Mouse (Mus musculus) kidney, postnatal 36 days (tissue): ENCODE measurements around the gene Cyp4b1.
A peak's percentile ranks its signal among the peaks of the same experiment; 100 is the strongest.
"Not testable (repeated sequence)": the region's sequence is repeated elsewhere in the genome, so short reads cannot be mapped to it uniquely, and the experiment has no call there.

Source experiments
- DNase-seq, 2 experiments: peaks; one replicate each; pipeline ENCODE4 v3.0.0; 2021 to 2022; ENCODE audit warnings: mixed read lengths in 2 of 2

Gene Cyp4b1

GRCm38 (mm10) chr4:115647580-115647979 is at the start of gene Cyp4b1:
Gene Cyp4b1, minus strand, starts transcription at chr4:115647723.
- DNase-seq = peak; percentile 92 to 93

- DNase-seq = peak; percentile 22 to 56
Observed at GRCm38 (mm10) chr4:115686299-115686698, 38.8 kb upstream of the Cyp4b1 start.

- DNase-seq = peak; percentile 30 to 83
Observed at GRCm38 (mm10) chr4:115659190-115659589, 11.7 kb upstream of the Cyp4b1 start.

- no peak for DNase-seq
Observed at GRCm38 (mm10) chr4:115657867-115658249, 10.3 kb upstream of the Cyp4b1 start.

- DNase-seq = peak; percentile 67 to 83
Observed at GRCm38 (mm10) chr4:115657104-115657866, 9.8 kb upstream of the Cyp4b1 start.

GRCm38 (mm10) chr4:115656535-115656922 is 9.0 kb upstream of the Cyp4b1 start:
- DNase-seq = not testable (repeated sequence)

- not testable (repeated sequence) for DNase-seq
Observed at GRCm38 (mm10) chr4:115655841-115656534, 8.5 kb upstream of the Cyp4b1 start.

- DNase-seq = no peak
Observed at GRCm38 (mm10) chr4:115650866-115651265, 3.3 kb upstream of the Cyp4b1 start.

GRCm38 (mm10) chr4:115649344-115649743 is 1.8 kb upstream of the Cyp4b1 start:
- DNase-seq = no peak

GRCm38 (mm10) chr4:115648752-115649151 is 1.2 kb upstream of the Cyp4b1 start:
- DNase-seq = no peak

- DNase-seq = peak; percentile 87 to 95
Observed at GRCm38 (mm10) chr4:115645371-115645770, 2.2 kb downstream of the Cyp4b1 start.

- peak; percentile 72 to 92 for DNase-seq
Observed at GRCm38 (mm10) chr4:115642967-115643754, 4.4 kb downstream of the Cyp4b1 start.

GRCm38 (mm10) chr4:115625560-115625959 is 22.0 kb downstream of the Cyp4b1 start:
- DNase-seq = not testable (repeated sequence)

- DNase-seq = no peak
Observed at GRCm38 (mm10) chr4:115614005-115614404, 33.5 kb downstream of the Cyp4b1 start.

- peak in 1 of 2 experiments; percentile 44 for DNase-seq
Observed at GRCm38 (mm10) chr4:115600611-115601010, 46.9 kb downstream of the Cyp4b1 start, which contains the start of gene Cyp4a32. Gene Cyp4a32, plus strand, starts transcription at chr4:115600969.

- DNase-seq = no peak
Observed at GRCm38 (mm10) chr4:115596824-115597336, 50.6 kb downstream of the Cyp4b1 start.

- no peak for DNase-seq
Observed at GRCm38 (mm10) chr4:115596357-115596756, 51.2 kb downstream of the Cyp4b1 start.

- DNase-seq = no peak
Observed at GRCm38 (mm10) chr4:115583036-115583435, 64.5 kb downstream of the Cyp4b1 start.

GRCm38 (mm10) chr4:115575776-115576175 is 71.7 kb downstream of the Cyp4b1 start:
- DNase-seq = no peak

- no peak for DNase-seq
Observed at GRCm38 (mm10) chr4:115575255-115575654, 72.3 kb downstream of the Cyp4b1 start.
